Mouse (Mus musculus) 3134 (cell line): ENCODE results near the gene Fam227a.
A peak's percentile ranks its signal among the peaks of the same experiment; 100 is the strongest.

ENCODE experiments used
- DNase-seq: peaks from one replicate; pipeline ENCODE4 v3.0.0-alpha.2; 2011; ENCODE audit warnings: low spot score; ENCODE audit not compliant: insufficient read length; ENCODE audit errors: extremely low read depth

Gene Fam227a

GRCm38 (mm10) chr15:79658531-79659375, at the start of gene Fam227a, which contains the start of gene Cby1:
TSS of gene Fam227a (minus strand) at chr15:79658956.
TSS of gene Cby1 (plus strand) at chr15:79659199.
- DNase-seq, result peak; percentile 92

DNA sequence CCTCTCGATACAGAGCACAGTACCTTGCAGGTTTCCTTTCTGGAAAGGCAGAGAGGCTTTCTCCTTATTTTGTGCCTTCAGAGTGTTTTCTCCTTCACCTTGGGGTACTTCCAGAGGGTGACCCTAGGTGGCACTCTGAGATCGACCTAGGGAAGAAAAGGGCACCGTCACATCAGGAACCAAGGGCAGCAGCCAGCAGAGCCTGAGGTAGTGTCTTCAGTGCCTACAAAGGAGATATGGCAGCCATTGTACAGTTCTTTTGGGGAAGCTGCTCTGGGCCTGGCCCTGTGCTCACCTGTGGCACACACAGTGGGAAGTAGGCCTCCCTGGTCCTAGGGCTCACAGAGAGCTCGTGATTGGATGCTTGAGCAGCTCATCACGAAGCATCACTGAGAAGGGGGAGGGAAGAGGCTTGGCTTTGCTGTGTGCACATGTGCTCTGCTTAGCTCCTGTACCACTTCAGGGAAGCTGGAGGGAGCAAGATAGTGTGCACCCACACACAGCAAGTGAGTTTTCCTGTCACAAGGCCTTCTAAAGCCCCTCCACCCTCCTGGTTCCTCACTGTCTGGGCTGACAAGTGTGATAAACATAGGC, 49.6 kb upstream of the Fam227a start:
- DNase-seq, result no peak

- no peak for DNase-seq
These were observed 48.0 kb upstream of the Fam227a start for GRCm38 (mm10) chr15:79706603-79707214.

- DNase-seq, result no peak
These were observed 38.9 kb upstream of the Fam227a start for GRCm38 (mm10) chr15:79697558-79698187.

DNA sequence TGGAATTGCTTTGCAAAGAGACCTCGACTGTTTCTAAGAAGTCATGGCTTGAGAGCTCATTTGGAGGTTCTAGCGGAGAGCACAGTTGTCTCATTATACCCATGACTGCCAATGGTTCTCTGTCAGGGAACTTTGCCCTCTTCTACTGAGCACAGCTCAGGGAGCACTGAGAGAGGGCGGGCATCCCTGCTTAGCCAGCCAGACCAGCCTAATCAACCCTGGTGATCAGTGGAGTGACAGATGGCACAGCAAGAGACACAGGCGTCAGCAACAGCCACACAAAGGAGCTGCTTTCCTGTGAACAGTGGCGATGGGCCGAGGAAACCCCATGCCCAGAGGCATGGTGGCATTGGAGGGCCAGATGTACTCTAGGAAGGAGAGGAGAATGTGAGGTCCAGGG, 38.3 kb upstream of the Fam227a start:
- DNase-seq, result no peak

DNA sequence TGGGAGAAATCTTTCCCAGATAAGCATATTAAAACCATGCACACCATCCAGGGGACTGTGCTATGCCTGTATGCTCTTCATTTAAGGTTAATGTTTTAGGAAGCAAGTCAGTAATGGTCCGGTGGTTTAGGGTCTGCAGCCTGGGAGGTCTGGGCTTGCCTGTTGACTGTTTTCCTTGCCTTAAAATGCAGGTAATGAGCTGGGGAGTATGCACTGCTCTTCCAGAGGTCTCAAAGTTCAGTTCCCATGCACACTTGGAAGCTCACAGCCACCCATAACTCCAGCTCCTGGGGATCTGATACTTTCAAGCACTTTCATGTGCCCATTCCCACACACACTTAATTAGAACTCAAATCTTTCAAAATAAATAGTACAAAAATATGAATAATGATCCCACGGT, 37.8 kb upstream of the Fam227a start:
- no peak for DNase-seq

- DNase-seq, result no peak
These were observed 36.8 kb upstream of the Fam227a start for GRCm38 (mm10) chr15:79695516-79695915.

DNA sequence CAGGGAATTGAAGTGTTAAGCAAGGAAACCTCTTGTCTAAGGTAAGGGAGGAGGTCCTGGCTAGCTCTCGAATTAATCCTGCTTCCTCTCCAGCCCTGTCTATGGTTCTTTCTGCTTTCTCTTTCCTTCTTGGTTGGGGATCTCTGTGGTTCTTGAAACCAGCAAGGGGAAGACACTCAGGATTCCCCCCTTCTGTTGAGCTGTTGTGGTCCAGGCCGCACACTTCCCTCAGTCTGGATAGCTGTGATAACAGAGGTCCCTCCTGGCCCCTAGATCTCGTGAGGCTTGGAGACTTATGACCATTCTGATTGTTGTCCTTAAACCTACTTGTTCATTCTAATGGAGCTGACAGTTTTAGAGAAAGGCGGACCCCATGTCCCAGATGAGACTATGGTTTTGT, 35.8 kb upstream of the Fam227a start:
- no peak for DNase-seq

DNA sequence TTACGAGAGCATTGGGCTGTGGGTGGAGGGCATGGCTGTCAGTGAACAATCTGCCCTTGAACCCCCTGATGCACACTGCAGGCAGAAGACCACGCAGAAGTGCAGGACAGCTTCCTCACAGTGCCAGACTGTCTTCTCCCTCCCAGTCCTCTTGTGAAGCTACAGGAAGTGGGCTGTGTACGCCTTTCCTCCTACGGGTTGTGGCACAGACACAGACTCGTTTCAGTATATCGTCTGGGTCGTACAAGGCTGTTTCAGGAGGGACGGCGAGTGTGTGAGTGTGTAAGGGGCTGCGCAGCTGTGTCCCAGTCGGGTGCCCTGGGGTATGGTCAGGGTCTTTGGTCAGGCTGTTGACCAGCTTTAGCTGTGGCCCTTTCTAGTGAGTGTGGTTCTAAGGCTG, 35.0 kb upstream of the Fam227a start:
- DNase-seq, result no peak

DNA sequence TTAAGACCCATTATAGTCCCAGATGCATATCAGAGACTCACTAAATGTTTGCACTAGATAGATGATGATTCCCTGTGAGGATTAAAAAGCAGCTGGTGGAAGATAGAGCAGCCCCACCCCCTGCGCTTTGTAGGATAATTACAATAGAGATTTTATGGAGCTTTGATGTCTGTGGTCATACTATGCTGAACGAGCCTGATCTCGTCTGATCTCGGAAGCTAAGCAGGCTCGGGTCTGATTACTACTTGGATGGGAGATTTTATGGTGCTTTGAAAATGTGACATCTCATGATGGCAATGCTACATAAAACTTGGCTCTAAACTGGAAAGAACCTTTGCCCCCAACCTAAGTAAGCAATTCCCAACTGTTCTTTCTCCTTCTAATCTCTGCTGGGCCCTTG, 33.6 kb upstream of the Fam227a start:
- no peak for DNase-seq

GRCm38 (mm10) chr15:79691023-79691508, 32.3 kb upstream of the Fam227a start:
- DNase-seq, result no peak

DNA sequence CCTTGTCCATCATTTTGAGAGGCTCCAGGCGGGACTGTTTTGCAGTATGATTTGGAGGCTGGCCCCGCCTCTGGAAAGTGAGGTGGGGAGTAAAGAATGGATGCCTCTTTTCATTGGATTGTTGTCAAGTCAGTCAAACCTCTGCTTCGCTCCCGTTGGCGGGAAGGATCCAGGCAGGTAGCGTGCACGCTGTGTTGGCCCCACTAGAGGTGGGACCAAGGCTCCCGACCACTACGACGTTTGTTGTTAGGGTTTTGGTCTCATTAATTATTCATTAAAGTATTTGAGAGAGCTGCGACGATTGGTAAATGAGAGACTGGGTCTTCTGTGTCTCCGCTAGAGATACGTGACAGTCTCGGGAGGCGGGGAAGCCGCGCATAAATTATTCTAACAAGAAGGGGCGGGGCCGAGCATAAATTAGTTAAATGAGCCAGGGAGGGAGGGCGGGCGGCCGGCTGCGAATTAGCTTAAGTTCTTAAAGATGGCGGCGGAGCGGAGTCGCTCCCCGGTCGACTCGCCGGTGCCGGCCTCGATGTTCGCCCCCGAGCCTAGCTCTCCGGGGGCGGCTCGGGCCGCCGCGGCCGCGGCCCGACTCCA, 31.8 kb upstream of the Fam227a start, which contains the start of gene Gtpbp1:
Gtpbp1 (plus strand) TSS at position 420 of the 597 bp plus-strand sequence.
- DNase-seq, result peak; percentile 92

- no peak for DNase-seq
These were observed 31.1 kb upstream of the Fam227a start for GRCm38 (mm10) chr15:79689662-79690425.

- no peak for DNase-seq
These were observed 29.7 kb upstream of the Fam227a start for GRCm38 (mm10) chr15:79688268-79688956.

DNA sequence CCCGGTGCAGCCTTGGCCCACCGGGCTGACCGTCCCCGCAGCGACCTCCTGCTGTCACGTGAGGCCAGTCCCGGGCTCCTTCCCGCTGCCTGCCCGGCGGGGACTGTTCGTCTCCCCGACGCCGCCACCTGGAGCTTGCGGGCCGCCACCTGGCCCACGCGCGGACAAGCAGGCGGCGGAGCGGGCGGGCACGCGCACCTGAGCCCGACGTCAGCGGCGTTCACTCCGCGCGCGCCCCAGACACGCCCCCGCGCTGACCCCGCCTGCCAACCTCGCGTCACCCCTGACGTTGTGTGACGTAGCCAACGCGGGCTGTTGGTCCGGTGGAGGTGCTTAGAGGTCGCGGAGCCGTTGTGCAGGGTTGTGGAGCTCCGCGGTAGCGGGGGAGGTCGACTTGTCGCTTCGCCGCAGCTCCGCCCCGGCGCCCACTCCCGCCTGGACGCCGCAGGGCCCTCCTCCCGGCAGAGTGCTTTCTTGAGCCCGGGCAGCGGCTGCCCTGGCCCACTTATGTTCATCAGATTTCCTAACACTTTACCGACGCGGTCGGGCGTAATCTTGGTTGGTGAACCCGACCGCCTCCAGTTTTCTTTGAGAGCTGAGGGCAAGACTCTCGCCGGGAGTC, 29.0 kb upstream of the Fam227a start, which contains the start of gene Josd1:
Josd1 (minus strand) TSS at position 274 of the 622 bp plus-strand sequence.
- DNase-seq, result peak; percentile 99

DNA sequence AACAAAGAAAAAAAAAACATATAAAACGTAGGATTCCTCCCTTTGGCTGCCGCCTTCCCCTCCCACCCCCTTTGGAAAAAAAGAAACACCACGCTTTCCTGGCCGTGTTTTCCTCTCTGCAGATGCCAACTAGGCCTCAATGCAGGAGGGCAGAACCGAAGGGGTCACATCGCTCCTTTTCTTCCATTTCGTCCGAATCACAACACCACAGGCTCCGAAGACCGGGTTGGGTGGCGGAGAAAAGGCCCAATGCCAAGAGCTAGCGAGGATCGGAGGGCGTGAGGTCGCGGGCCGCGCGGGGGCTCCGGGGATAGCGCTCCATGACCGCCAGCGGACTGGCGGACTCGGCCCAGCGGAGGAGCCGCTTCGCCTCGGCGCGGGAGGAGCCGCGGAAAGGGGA, 28.4 kb upstream of the Fam227a start:
- no peak for DNase-seq

DNA sequence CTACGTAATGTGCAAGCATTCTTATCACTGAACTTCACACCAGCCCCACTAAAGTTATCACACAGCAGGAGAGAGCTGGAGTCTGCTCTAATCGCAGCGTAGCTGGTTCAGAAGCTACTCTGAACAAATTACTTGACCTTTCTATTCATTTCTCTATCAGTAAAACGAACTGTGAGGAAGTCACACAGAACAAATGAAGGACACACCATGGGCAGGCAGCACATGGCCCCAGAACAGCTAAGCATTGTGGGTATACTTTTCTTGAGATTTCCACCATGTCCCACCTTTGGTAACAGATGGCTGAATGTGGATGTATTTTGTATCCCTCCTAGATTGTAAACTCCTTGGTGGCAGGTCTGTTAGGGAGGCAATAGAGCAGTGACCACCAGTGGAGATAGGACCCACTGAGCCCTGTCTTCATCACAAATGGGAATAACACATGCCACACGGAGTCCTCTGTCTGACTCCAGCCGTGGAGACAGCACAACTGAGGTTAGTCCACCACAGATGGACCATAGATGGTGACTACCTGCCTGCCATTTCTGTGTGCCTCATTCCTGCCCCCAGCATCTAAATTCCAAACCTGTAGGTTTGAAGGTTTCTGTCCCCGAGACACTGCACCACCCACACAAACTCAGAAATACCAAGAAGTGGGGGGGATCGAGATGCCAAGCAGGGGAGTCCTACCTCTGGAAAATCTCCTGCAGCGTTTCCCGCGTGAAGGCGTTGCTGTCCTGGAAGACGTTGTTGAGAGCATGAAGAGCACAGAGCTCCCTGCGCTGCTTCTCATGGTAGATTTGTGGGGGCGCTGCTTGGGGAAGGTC, 27.5 kb upstream of the Fam227a start:
- DNase-seq, result no peak

- no peak for DNase-seq
These were observed 26.4 kb upstream of the Fam227a start for GRCm38 (mm10) chr15:79685141-79685641.
